Mouse (Mus musculus): ENCODE data around the gene Hes7. TPM values are rescaled to one million over a fixed set of nuclear protein-coding genes. Genes with fewer than 3 reads are reported as not detected.

The Hes7 gene
- polyA plus RNA-seq, 1 experiment = 0.44 TPM

- Histone ChIP-seq H3K4me3 (ENCODE audit: extremely low read depth, insufficient read depth, insufficient read length) (no peak overlapping the region), H3K36me3 (ENCODE audit: control insufficient read depth, insufficient read depth, low read length) (peaks cover 79% of the 10 kb centered on the region), H3K27me3 (ENCODE audit: control insufficient read depth, insufficient read depth, low read length) (no peaks in the 10 kb centered on the region), H3K4me1 (ENCODE audit: control insufficient read depth, insufficient read depth, insufficient read length) (peaks cover 6% of the 10 kb centered on the region; the same call in 1 of the 2 replicates), H3K27ac (ENCODE audit: insufficient read depth, low read length) (no peak overlapping the region)
- no peak for DNase-seq (ENCODE audit: low read depth in 1 of 2, low spot score in 2 of 2)
- TF ChIP-seq CTCF (IDR thresholded peaks at IDR 0.05; ENCODE audit: extremely low read depth, insufficient read depth, insufficient read length, insufficient replicate concordance) (no peak), POLR2A (IDR thresholded peaks at IDR 0.05; ENCODE audit: low read depth, low read length) (no peak)
- WGBS = 92% methylated on average over 6 of the region's 6 CpGs
Observed at GRCm38 (mm10) chr11:69105227-69105626, 15.0 kb upstream of the Hes7 start.

- no peak for TF ChIP-seq POLR2A (IDR thresholded peaks at IDR 0.05; ENCODE audit: low read depth, low read length)
- TF ChIP-seq CTCF (IDR thresholded peaks at IDR 0.05; ENCODE audit: extremely low read depth, insufficient read depth, insufficient read length, insufficient replicate concordance) = no peak
- no peak overlapping the region for H3K27ac ChIP-seq (ENCODE audit: insufficient read depth, low read length)
- H3K4me3 ChIP-seq (ENCODE audit: extremely low read depth, insufficient read depth, insufficient read length) = no peak overlapping the region
- peaks cover 2% of the 10 kb centered on the region; the same call in 1 of the 2 replicates for H3K4me1 ChIP-seq (ENCODE audit: control insufficient read depth, insufficient read depth, insufficient read length)
- peaks cover 77% of the 10 kb centered on the region for H3K36me3 ChIP-seq (ENCODE audit: control insufficient read depth, insufficient read depth, low read length)
- 90% methylated on average over 2 of the region's 2 CpGs for WGBS
- DNase-seq (ENCODE audit: low read depth in 1 of 2, low spot score in 2 of 2) = no peak
- no peaks in the 10 kb centered on the region for H3K27me3 ChIP-seq (ENCODE audit: control insufficient read depth, insufficient read depth, low read length)
Observed at GRCm38 (mm10) chr11:69105796-69106195, 14.4 kb upstream of the Hes7 start.

GRCm38 (mm10) chr11:69106299-69106698 lies 13.9 kb upstream of the Hes7 start:
- 0 out of 2 replicates have a peak, but pooled peaks cover 3% of the 10 kb centered on the region for H3K4me1 ChIP-seq (ENCODE audit: control insufficient read depth, insufficient read depth, insufficient read length)
- H3K27me3 ChIP-seq (ENCODE audit: control insufficient read depth, insufficient read depth, low read length) = no peaks in the 10 kb centered on the region
- no peak overlapping the region for H3K27ac ChIP-seq (ENCODE audit: insufficient read depth, low read length)
- no peak overlapping the region for H3K4me3 ChIP-seq (ENCODE audit: extremely low read depth, insufficient read depth, insufficient read length)
- WGBS = 93% methylated on average over 11 of the region's 11 CpGs
- DNase-seq (ENCODE audit: low read depth in 1 of 2, low spot score in 2 of 2) = no peak
- peaks cover 72% of the 10 kb centered on the region for H3K36me3 ChIP-seq (ENCODE audit: control insufficient read depth, insufficient read depth, low read length)
- TF ChIP-seq CTCF (IDR thresholded peaks at IDR 0.05; ENCODE audit: extremely low read depth, insufficient read depth, insufficient read length, insufficient replicate concordance) (no peak), POLR2A (IDR thresholded peaks at IDR 0.05; ENCODE audit: low read depth, low read length) (no peak)

GRCm38 (mm10) chr11:69106842-69107241 lies 13.4 kb upstream of the Hes7 start:
- no peak overlapping the region for H3K27ac ChIP-seq (ENCODE audit: insufficient read depth, low read length)

GRCm38 (mm10) chr11:69107676-69108075 lies 12.5 kb upstream of the Hes7 start:
- 93% methylated on average over 11 of the region's 11 CpGs for WGBS
- Histone ChIP-seq H3K27ac (ENCODE audit: insufficient read depth, low read length) (no peak overlapping the region), H3K36me3 (ENCODE audit: control insufficient read depth, insufficient read depth, low read length) (peaks cover 60% of the 10 kb centered on the region), H3K4me3 (ENCODE audit: extremely low read depth, insufficient read depth, insufficient read length) (no peak overlapping the region), H3K27me3 (ENCODE audit: control insufficient read depth, insufficient read depth, low read length) (no peaks in the 10 kb centered on the region), H3K4me1 (ENCODE audit: control insufficient read depth, insufficient read depth, insufficient read length) (0 out of 2 replicates have a peak, but pooled peaks cover 3% of the 10 kb centered on the region)
- DNase-seq (ENCODE audit: low read depth in 1 of 2, low spot score in 2 of 2) = no peak
- TF ChIP-seq POLR2A (IDR thresholded peaks at IDR 0.05; ENCODE audit: low read depth, low read length) = no peak
- TF ChIP-seq CTCF (IDR thresholded peaks at IDR 0.05; ENCODE audit: extremely low read depth, insufficient read depth, insufficient read length, insufficient replicate concordance) = no peak

More at GRCm38 (mm10) chr11:69106842-69107241, 13.4 kb upstream of the Hes7 start:
- TF ChIP-seq CTCF (IDR thresholded peaks at IDR 0.05; ENCODE audit: extremely low read depth, insufficient read depth, insufficient read length, insufficient replicate concordance) = no peak
- TF ChIP-seq POLR2A (IDR thresholded peaks at IDR 0.05; ENCODE audit: low read depth, low read length) = no peak
- H3K36me3 ChIP-seq (ENCODE audit: control insufficient read depth, insufficient read depth, low read length) = peaks cover 68% of the 10 kb centered on the region
- WGBS = 95% methylated on average over 11 of the region's 11 CpGs
- no peaks in the 10 kb centered on the region for H3K27me3 ChIP-seq (ENCODE audit: control insufficient read depth, insufficient read depth, low read length)
- H3K4me1 ChIP-seq (ENCODE audit: control insufficient read depth, insufficient read depth, insufficient read length) = 0 out of 2 replicates have a peak, but pooled peaks cover 3% of the 10 kb centered on the region
- no peak overlapping the region for H3K4me3 ChIP-seq (ENCODE audit: extremely low read depth, insufficient read depth, insufficient read length)
- no peak for DNase-seq (ENCODE audit: low read depth in 1 of 2, low spot score in 2 of 2)

- DNase-seq (ENCODE audit: low read depth in 1 of 2, low spot score in 2 of 2) = no peak
- WGBS = 92% methylated on average over 9 of the region's 9 CpGs
- no peaks in the 10 kb centered on the region for H3K27me3 ChIP-seq (ENCODE audit: control insufficient read depth, insufficient read depth, low read length)
- H3K4me1 ChIP-seq (ENCODE audit: control insufficient read depth, insufficient read depth, insufficient read length) = 0 out of 2 replicates have a peak, but pooled peaks cover 3% of the 10 kb centered on the region
- TF ChIP-seq POLR2A (IDR thresholded peaks at IDR 0.05; ENCODE audit: low read depth, low read length) = no peak
- no peak for TF ChIP-seq CTCF (IDR thresholded peaks at IDR 0.05; ENCODE audit: extremely low read depth, insufficient read depth, insufficient read length, insufficient replicate concordance)
- H3K36me3 ChIP-seq (ENCODE audit: control insufficient read depth, insufficient read depth, low read length) = peaks cover 55% of the 10 kb centered on the region
- no peak overlapping the region for H3K4me3 ChIP-seq (ENCODE audit: extremely low read depth, insufficient read depth, insufficient read length)
- H3K27ac ChIP-seq (ENCODE audit: insufficient read depth, low read length) = no peak overlapping the region
Observed at GRCm38 (mm10) chr11:69108223-69108622, 12.0 kb upstream of the Hes7 start.
